Mouse (Mus musculus): ENCODE data around the gene Coro2b. TPM values are rescaled to one million over a fixed set of nuclear protein-coding genes. Genes with fewer than 3 reads are reported as not detected.

Coro2b gene
- polyA plus RNA-seq, 1 experiment from 2014 or later = 32.5 TPM

DNA sequence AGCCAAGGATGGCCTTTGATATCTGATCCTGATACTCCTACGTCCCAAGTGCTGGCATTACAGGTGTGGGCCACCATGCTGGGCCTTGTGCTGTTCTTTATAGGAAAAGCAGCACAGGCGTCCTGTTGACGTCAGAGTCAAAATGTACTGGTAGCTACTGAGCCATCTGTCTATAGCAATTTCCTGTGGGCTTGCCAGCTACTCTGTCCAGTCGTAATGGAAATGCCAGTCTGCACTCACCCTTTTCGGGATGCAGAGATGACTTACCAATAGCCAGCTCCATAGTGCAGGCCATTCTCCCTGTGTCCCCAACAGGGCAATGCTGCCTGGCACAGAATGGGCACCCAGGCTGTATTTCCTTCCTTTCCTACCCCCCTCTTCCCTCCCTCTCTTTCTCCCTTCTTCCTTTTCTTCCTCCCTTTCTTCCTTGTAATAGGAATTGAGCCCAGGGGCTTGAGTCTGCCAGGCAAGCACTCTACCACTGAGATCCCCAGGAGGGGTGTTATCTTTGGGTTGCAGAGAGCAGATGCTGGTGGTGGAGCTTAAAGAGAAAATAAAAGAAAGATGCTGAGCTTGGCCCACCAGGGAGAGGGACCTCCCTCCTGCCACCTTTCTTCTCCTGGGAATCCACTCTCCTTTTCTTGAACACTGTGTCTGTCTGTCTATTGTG lies 98.6 kb downstream of the Coro2b start:
- Histone ChIP-seq H3K27me3 (ENCODE audit: control insufficient read depth, insufficient read depth, low read length) (no peaks in the 10 kb centered on the region), H3K36me3 (ENCODE audit: control insufficient read depth, insufficient read depth, low read length) (no peaks in the 10 kb centered on the region), H3K9ac (replicated peaks; ENCODE audit: low read depth, low read length) (0 out of 2 replicates have a peak overlapping the region, but pooled peaks have one; percentile 13), H3K4me3 (ENCODE audit: low read depth, low read length) (no peak overlapping the region), H3K27ac (ENCODE audit: low read depth, low read length) (peak overlapping the region; percentile 90), H3K9me3 (ENCODE audit: control insufficient read depth, low read length) (no peaks in the 10 kb centered on the region), H3K4me1 (ENCODE audit: control insufficient read depth, insufficient read depth, low read length) (peaks cover 13% of the 10 kb centered on the region), H3K4me2 (ENCODE audit: low read depth, low read length) (no peak overlapping the region)
- ATAC-seq (ENCODE audit: low read depth) = peak; percentile 50; the same call in 1 of the 2 replicates
- 55% methylated on average over 5 of the region's 5 CpGs for WGBS

DNA sequence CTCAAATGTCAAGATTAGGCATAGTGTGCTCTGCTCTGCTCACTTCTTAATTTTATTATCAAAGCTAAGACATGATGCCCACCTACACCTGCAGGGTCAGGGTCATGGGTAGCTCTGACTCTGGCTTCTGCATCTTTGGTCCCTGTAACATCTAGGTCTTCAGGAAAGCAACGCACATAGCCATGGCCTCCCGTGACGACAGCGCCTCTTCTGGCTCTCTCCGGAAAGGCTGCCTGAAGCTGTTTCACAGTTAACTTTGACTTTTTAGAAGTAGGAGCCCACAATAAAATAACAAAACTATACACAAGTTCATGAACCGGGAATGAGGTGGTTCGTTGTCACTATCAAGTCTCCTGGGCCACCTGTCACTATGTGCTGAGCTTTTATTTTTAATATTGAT lies 99.4 kb downstream of the Coro2b start:
- H3K4me2 ChIP-seq (ENCODE audit: low read depth, low read length) = no peak overlapping the region
- H3K27ac ChIP-seq (ENCODE audit: low read depth, low read length) = no peak overlapping the region
- no peaks in the 10 kb centered on the region for H3K9me3 ChIP-seq (ENCODE audit: control insufficient read depth, low read length)
- no peak overlapping the region for H3K4me3 ChIP-seq (ENCODE audit: low read depth, low read length)
- no peaks in the 10 kb centered on the region for H3K36me3 ChIP-seq (ENCODE audit: control insufficient read depth, insufficient read depth, low read length)
- no peak for ATAC-seq (ENCODE audit: low read depth)
- peaks cover 13% of the 10 kb centered on the region for H3K4me1 ChIP-seq (ENCODE audit: control insufficient read depth, insufficient read depth, low read length)
- H3K27me3 ChIP-seq (ENCODE audit: control insufficient read depth, insufficient read depth, low read length) = no peaks in the 10 kb centered on the region
- 93% methylated on average over 7 of the region's 7 CpGs for WGBS
- H3K9ac ChIP-seq (replicated peaks; ENCODE audit: low read depth, low read length) = no peak overlapping the region

DNA sequence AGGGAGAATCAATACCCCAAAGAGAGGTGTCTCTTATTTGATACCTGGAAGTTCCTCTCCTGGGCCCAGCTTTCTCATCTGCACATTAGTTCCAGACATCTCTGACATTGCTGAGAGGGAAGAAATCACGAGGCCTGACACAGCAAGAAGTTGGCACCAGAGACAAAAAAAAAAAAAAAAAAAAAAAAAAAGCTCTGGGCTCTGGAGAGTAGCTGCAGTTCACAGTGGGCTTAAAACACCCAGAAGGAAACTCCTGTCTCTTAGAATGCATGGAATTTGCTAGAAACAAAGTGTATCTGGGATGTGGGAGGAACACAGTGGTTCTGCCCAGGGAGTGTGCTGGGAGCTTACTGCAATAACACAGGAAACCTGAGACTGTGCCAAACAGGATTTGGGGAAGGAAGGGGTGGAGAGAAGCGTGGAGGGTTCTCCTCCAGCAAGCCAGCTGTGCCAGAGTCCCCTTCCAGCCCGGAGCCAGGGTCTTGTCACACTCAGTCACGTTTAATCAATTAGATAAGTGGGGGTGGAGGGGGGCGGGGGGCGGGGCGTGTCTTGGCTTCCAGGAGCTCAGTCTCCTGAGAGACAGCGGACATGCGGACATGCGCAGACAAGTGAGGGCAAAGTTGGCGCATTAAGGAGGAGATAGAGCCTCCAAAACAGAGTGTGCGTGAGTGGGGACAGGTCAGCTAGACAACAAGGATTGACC lies 101.1 kb downstream of the Coro2b start:
- peak; percentile 61; the same call in 1 of the 2 replicates for ATAC-seq (ENCODE audit: low read depth)
- Histone ChIP-seq H3K27ac (ENCODE audit: low read depth, low read length) (peak overlapping the region; percentile 50; the same call in 1 of the 2 replicates), H3K4me2 (ENCODE audit: low read depth, low read length) (no peak overlapping the region), H3K9ac (replicated peaks; ENCODE audit: low read depth, low read length) (no peak overlapping the region), H3K4me3 (ENCODE audit: low read depth, low read length) (no peak overlapping the region), H3K9me3 (ENCODE audit: control insufficient read depth, low read length) (no peaks in the 10 kb centered on the region), H3K27me3 (ENCODE audit: control insufficient read depth, insufficient read depth, low read length) (no peaks in the 10 kb centered on the region), H3K4me1 (ENCODE audit: control insufficient read depth, insufficient read depth, low read length) (peaks cover 13% of the 10 kb centered on the region), H3K36me3 (ENCODE audit: control insufficient read depth, insufficient read depth, low read length) (peaks cover 9% of the 10 kb centered on the region)
- WGBS = 17% methylated on average over 12 of the region's 12 CpGs

DNA sequence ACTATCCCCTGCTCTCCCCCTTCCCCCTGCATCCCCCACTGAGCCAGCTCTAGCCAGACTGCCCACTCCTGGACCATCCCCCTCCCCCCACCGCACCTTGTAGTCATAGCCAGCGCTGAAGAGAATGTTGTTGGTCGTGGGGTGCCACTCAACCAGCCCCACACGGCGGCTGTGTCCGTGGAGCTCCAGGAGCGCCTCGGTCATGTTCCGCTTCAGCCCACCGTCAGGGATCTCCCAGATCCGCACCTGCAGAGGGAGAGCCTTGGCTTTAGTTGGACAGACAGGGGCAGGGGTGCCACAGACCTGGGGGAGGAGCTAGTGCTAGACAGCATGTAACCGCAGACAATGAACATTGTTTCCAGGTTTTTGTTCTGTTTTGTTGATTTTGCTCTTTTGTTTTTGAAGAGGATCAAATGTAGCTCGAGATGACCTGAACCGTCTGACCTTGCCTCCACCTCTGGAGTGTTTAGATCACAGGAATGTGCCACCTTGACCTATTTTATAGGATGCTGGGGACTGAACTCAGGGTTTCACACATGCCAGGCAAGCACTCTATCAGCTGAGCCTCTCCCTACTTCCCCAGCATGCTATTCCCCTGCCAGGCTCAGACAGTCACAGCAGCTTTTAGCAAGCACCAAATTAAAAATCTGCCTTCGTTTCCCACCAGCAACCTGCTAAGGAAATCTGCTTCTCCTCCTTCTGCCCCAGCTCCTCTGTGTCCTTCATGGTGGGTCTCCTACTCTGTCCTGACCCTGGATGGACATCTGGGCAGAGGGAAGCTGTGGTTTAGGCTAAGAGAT lies 104.4 kb downstream of the Coro2b start:
- Histone ChIP-seq H3K36me3 (ENCODE audit: control insufficient read depth, insufficient read depth, low read length) (peaks cover 30% of the 10 kb centered on the region), H3K27ac (ENCODE audit: low read depth, low read length) (0 out of 2 replicates have a peak overlapping the region, but pooled peaks have one; percentile 16), H3K4me3 (ENCODE audit: low read depth, low read length) (no peak overlapping the region), H3K9ac (replicated peaks; ENCODE audit: low read depth, low read length) (no peak overlapping the region), H3K9me3 (ENCODE audit: control insufficient read depth, low read length) (no peaks in the 10 kb centered on the region), H3K4me1 (ENCODE audit: control insufficient read depth, insufficient read depth, low read length) (peaks cover 3% of the 10 kb centered on the region; the same call in 1 of the 2 replicates), H3K4me2 (ENCODE audit: low read depth, low read length) (no peak overlapping the region), H3K27me3 (ENCODE audit: control insufficient read depth, insufficient read depth, low read length) (no peaks in the 10 kb centered on the region)
- no peak for ATAC-seq (ENCODE audit: low read depth)
- 71% methylated on average over 15 of the region's 15 CpGs for WGBS

DNA sequence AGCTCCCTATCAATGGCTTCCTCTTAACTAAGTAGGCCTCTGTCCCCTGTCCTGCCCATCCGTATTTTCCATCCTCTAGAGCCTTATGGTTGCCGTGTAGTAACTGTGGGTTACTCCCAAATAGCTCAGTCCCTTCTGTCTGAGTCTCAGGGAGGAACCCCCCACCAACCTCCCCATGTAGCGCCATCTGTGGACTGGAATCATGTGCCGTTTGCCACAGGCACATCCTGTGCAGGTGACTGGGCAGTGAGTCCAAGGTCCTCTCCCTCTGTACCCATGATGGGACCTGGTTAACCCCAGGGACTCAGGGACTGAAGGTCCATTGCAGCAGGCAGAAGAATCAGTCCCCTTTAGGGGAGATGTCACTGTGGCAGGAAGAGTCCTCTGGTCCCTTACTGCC lies 106.1 kb downstream of the Coro2b start:
- no peak overlapping the region for H3K9ac ChIP-seq (replicated peaks; ENCODE audit: low read depth, low read length)
- H3K27me3 ChIP-seq (ENCODE audit: control insufficient read depth, insufficient read depth, low read length) = no peaks in the 10 kb centered on the region
- H3K4me1 ChIP-seq (ENCODE audit: control insufficient read depth, insufficient read depth, low read length) = peaks cover under 1% of the 10 kb centered on the region; the same call in 1 of the 2 replicates
- H3K9me3 ChIP-seq (ENCODE audit: control insufficient read depth, low read length) = no peaks in the 10 kb centered on the region
- no peak overlapping the region for H3K4me3 ChIP-seq (ENCODE audit: low read depth, low read length)
- H3K36me3 ChIP-seq (ENCODE audit: control insufficient read depth, insufficient read depth, low read length) = peaks cover 33% of the 10 kb centered on the region
- 96% methylated on average over 4 of the region's 4 CpGs for WGBS
- ATAC-seq (ENCODE audit: low read depth) = no peak
- H3K4me2 ChIP-seq (ENCODE audit: low read depth, low read length) = no peak overlapping the region
- no peak overlapping the region for H3K27ac ChIP-seq (ENCODE audit: low read depth, low read length)

DNA sequence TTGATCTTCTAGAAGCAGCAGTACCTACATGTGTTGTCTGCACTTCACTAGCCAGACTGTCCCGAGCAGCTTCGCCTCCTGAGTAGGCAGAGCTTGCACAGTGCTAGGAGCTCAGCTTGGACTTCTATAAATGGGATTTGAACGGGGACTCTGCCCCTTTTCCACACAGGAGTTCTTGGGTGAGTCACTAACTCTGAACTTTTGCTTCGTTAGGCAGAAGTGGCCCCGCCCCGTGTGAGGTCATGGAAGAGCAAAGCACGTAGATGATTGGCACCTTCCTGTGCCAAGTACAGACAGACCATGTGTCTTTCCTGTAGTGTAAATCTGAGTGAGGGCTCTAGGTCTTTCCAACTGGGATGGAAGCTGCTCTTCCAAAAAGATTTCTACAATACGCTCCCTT lies 109.8 kb downstream of the Coro2b start:
- Histone ChIP-seq H3K36me3 (ENCODE audit: control insufficient read depth, insufficient read depth, low read length) (peaks cover 39% of the 10 kb centered on the region), H3K27me3 (ENCODE audit: control insufficient read depth, insufficient read depth, low read length) (no peaks in the 10 kb centered on the region), H3K4me3 (ENCODE audit: low read depth, low read length) (no peak overlapping the region), H3K27ac (ENCODE audit: low read depth, low read length) (no peak overlapping the region), H3K9ac (replicated peaks; ENCODE audit: low read depth, low read length) (no peak overlapping the region), H3K9me3 (ENCODE audit: control insufficient read depth, low read length) (no peaks in the 10 kb centered on the region), H3K4me2 (ENCODE audit: low read depth, low read length) (no peak overlapping the region), H3K4me1 (ENCODE audit: control insufficient read depth, insufficient read depth, low read length) (no peaks in the 10 kb centered on the region)
- no peak for ATAC-seq (ENCODE audit: low read depth)
- WGBS = 92% methylated on average over 8 of the region's 8 CpGs

DNA sequence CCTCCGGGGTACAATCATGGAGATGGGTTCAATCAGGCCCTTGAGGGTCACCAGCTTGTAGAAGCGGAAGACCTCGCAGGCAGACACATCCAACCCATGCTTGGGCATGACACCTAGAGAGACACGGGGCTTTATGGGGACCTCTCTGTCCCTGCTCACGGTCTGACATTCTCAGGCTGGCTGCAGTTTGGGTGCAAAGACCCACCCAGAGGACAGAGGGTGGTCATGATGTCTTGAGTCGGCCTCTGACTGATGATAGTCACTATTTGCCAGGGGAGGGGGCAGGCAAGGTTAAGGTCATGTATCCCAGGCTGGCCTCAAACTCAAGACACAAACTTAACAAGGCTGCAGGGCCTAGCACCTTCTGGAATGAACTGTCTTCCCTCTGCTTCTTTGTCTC lies 110.3 kb downstream of the Coro2b start:
- Histone ChIP-seq H3K36me3 (ENCODE audit: control insufficient read depth, insufficient read depth, low read length) (peaks cover 38% of the 10 kb centered on the region), H3K4me1 (ENCODE audit: control insufficient read depth, insufficient read depth, low read length) (no peaks in the 10 kb centered on the region), H3K9me3 (ENCODE audit: control insufficient read depth, low read length) (no peaks in the 10 kb centered on the region), H3K9ac (replicated peaks; ENCODE audit: low read depth, low read length) (no peak overlapping the region), H3K4me3 (ENCODE audit: low read depth, low read length) (no peak overlapping the region), H3K27ac (ENCODE audit: low read depth, low read length) (no peak overlapping the region), H3K4me2 (ENCODE audit: low read depth, low read length) (no peak overlapping the region), H3K27me3 (ENCODE audit: control insufficient read depth, insufficient read depth, low read length) (no peaks in the 10 kb centered on the region)
- 91% methylated on average over 6 of the region's 6 CpGs for WGBS
- no peak for ATAC-seq (ENCODE audit: low read depth)

DNA sequence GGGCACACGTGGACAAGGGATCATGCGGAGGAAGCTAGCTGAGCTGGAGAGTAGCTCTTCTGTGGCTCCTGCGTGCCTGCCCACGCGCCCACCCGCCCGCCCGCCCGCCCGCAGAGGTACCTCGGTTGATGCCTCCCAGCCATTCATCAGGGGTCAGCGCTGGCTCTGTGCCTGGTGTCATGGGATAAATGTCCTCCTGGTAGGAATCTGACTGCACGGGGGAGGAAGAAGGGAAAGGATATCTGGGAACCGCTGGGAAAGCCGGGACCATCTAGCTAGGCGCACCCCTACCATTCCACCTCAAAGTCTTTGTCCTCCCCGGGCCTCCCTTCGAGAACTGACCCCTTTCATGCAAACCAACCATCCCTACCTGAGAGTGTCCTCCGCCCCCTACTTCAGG lies 110.8 kb downstream of the Coro2b start:
- ATAC-seq (ENCODE audit: low read depth) = no peak
- WGBS = 91% methylated on average over 17 of the region's 19 CpGs

More for the DNA sequence above, 110.8 kb downstream of the Coro2b start:
- Histone ChIP-seq H3K9ac (replicated peaks; ENCODE audit: low read depth, low read length) (no peak overlapping the region), H3K4me1 (ENCODE audit: control insufficient read depth, insufficient read depth, low read length) (no peaks in the 10 kb centered on the region), H3K36me3 (ENCODE audit: control insufficient read depth, insufficient read depth, low read length) (peaks cover 33% of the 10 kb centered on the region), H3K27me3 (ENCODE audit: control insufficient read depth, insufficient read depth, low read length) (no peaks in the 10 kb centered on the region), H3K27ac (ENCODE audit: low read depth, low read length) (no peak overlapping the region), H3K4me3 (ENCODE audit: low read depth, low read length) (no peak overlapping the region), H3K9me3 (ENCODE audit: control insufficient read depth, low read length) (no peaks in the 10 kb centered on the region), H3K4me2 (ENCODE audit: low read depth, low read length) (no peak overlapping the region)
